Mouse (Mus musculus) retina, postnatal 7 days (tissue): ENCODE results near the gene Rab17.
A peak's percentile ranks its signal among the peaks of the same experiment; 100 is the strongest.

Experiments used
- DNase-seq: peaks from one replicate; pipeline ENCODE4 v3.0.0-alpha.2; 2012; ENCODE audit warnings: low read depth, low spot score

Rab17 gene

GRCm38 (mm10) chr1:90995916-90996315 lies 26.5 kb upstream of the Rab17 start:
- no peak for DNase-seq

GRCm38 (mm10) chr1:90981346-90981745 lies 11.9 kb upstream of the Rab17 start:
- no peak for DNase-seq

GRCm38 (mm10) chr1:90980638-90981330 lies 11.3 kb upstream of the Rab17 start:
- no peak for DNase-seq

- DNase-seq, result no peak
Measured at GRCm38 (mm10) chr1:90975960-90976359, 6.5 kb upstream of the Rab17 start.

GRCm38 (mm10) chr1:90974906-90975649 lies 5.6 kb upstream of the Rab17 start:
- no peak for DNase-seq

GRCm38 (mm10) chr1:90973574-90973911 lies 4.1 kb upstream of the Rab17 start:
- no peak for DNase-seq

- DNase-seq, result peak; percentile 81
Measured at GRCm38 (mm10) chr1:90972911-90973573, 3.6 kb upstream of the Rab17 start.

- DNase-seq, result no peak
Measured at GRCm38 (mm10) chr1:90969881-90970390, 475 bp upstream of the Rab17 start.

GRCm38 (mm10) chr1:90968649-90969048 lies 812 bp downstream of the Rab17 start:
- no peak for DNase-seq

GRCm38 (mm10) chr1:90967583-90967982 lies 1.9 kb downstream of the Rab17 start:
- peak; percentile 19 for DNase-seq

- DNase-seq, result no peak
Measured at GRCm38 (mm10) chr1:90962994-90963393, 6.5 kb downstream of the Rab17 start.

GRCm38 (mm10) chr1:90962526-90962925 lies 6.9 kb downstream of the Rab17 start:
- DNase-seq, result no peak

- peak; percentile 52 for DNase-seq
Measured at GRCm38 (mm10) chr1:90956245-90957096, 13.0 kb downstream of the Rab17 start.

- DNase-seq, result no peak
Measured at GRCm38 (mm10) chr1:90953688-90954087, 15.8 kb downstream of the Rab17 start.

GRCm38 (mm10) chr1:90952808-90953207 lies 16.7 kb downstream of the Rab17 start, which contains the start of gene Prlh:
Prlh (plus strand) TSS chr1:90953108.
- DNase-seq, result no peak

GRCm38 (mm10) chr1:90951670-90952069 lies 17.8 kb downstream of the Rab17 start:
- DNase-seq, result no peak

GRCm38 (mm10) chr1:90949309-90949708 lies 20.2 kb downstream of the Rab17 start:
- DNase-seq, result no peak

- DNase-seq, result no peak
Measured at GRCm38 (mm10) chr1:90947252-90947651, 22.2 kb downstream of the Rab17 start.

- DNase-seq, result no peak
Measured at GRCm38 (mm10) chr1:90945171-90945570, 24.3 kb downstream of the Rab17 start.

GRCm38 (mm10) chr1:90939980-90940379 lies 29.5 kb downstream of the Rab17 start:
- no peak for DNase-seq

GRCm38 (mm10) chr1:90936990-90937389 lies 32.5 kb downstream of the Rab17 start:
- DNase-seq, result no peak
